Mouse (Mus musculus) testis, postnatal 10 days (tissue): ENCODE results near the gene Lasp1.
"Not testable (repeated sequence)": the region's sequence is repeated elsewhere in the genome, so short reads cannot be mapped to it uniquely, and the experiment has no call there.

Experiments used
- DNase-seq: peaks from one replicate; pipeline ENCODE4 v3.0.0; 2021; ENCODE audit warnings: low spot score

The Lasp1 gene

GRCm38 (mm10) chr11:97798782-97799145 is at the start of gene Lasp1:
TSS of gene Lasp1 (plus strand) at chr11:97799000.
- DNase-seq, result peak; percentile 90

GRCm38 (mm10) chr11:97753277-97753676 is 45.5 kb upstream of the Lasp1 start:
- no peak for DNase-seq

- no peak for DNase-seq
Measured at GRCm38 (mm10) chr11:97758125-97758524, 40.7 kb upstream of the Lasp1 start.

- DNase-seq, result no peak
Measured at GRCm38 (mm10) chr11:97758942-97759341, 39.9 kb upstream of the Lasp1 start.

GRCm38 (mm10) chr11:97761638-97762037 is 37.2 kb upstream of the Lasp1 start:
- no peak for DNase-seq

- DNase-seq, result peak; percentile 95
Measured at GRCm38 (mm10) chr11:97766154-97766881, 32.5 kb upstream of the Lasp1 start, which contains the start of gene Cwc25. TSS of gene Cwc25 (minus strand) at chr11:97766556.

- DNase-seq, result no peak
Measured at GRCm38 (mm10) chr11:97769704-97770103, 29.1 kb upstream of the Lasp1 start.

GRCm38 (mm10) chr11:97771410-97771809 is 27.4 kb upstream of the Lasp1 start:
- DNase-seq, result no peak

- no peak for DNase-seq
Measured at GRCm38 (mm10) chr11:97775186-97775585, 23.6 kb upstream of the Lasp1 start.

- DNase-seq, result no peak
Measured at GRCm38 (mm10) chr11:97775808-97776496, 22.8 kb upstream of the Lasp1 start, which contains the start of gene 1700001P01Rik. TSS of gene 1700001P01Rik (minus strand) at chr11:97775918.

- no peak for DNase-seq
Measured at GRCm38 (mm10) chr11:97776497-97777128, 22.2 kb upstream of the Lasp1 start.

- DNase-seq, result no peak
Measured at GRCm38 (mm10) chr11:97777129-97777529, 21.7 kb upstream of the Lasp1 start.

- DNase-seq, result no peak
Measured at GRCm38 (mm10) chr11:97778918-97779317, 19.9 kb upstream of the Lasp1 start.

GRCm38 (mm10) chr11:97779968-97780701 is 18.7 kb upstream of the Lasp1 start:
- DNase-seq, result no peak

- no peak for DNase-seq
Measured at GRCm38 (mm10) chr11:97781478-97781831, 17.3 kb upstream of the Lasp1 start.

- DNase-seq, result peak; percentile 100
Measured at GRCm38 (mm10) chr11:97781832-97782563, 16.8 kb upstream of the Lasp1 start, which contains the start of gene Rpl23. TSS of gene Rpl23 (minus strand) at chr11:97782437.

GRCm38 (mm10) chr11:97782564-97782895 is 16.3 kb upstream of the Lasp1 start:
- DNase-seq, result no peak

GRCm38 (mm10) chr11:97787961-97788360 is 10.8 kb upstream of the Lasp1 start:
- DNase-seq, result no peak

GRCm38 (mm10) chr11:97789727-97790126 is 9.1 kb upstream of the Lasp1 start:
- no peak for DNase-seq

- DNase-seq, result not testable (repeated sequence)
Measured at GRCm38 (mm10) chr11:97790778-97791438, 7.9 kb upstream of the Lasp1 start.

GRCm38 (mm10) chr11:97793165-97793564 is 5.6 kb upstream of the Lasp1 start:
- DNase-seq, result no peak
